Mouse (Mus musculus): Measurements from ENCODE around the gene Prom2.
A peak's percentile ranks its signal among the peaks of the same experiment; 100 is the strongest.

Prom2 gene

DNA sequence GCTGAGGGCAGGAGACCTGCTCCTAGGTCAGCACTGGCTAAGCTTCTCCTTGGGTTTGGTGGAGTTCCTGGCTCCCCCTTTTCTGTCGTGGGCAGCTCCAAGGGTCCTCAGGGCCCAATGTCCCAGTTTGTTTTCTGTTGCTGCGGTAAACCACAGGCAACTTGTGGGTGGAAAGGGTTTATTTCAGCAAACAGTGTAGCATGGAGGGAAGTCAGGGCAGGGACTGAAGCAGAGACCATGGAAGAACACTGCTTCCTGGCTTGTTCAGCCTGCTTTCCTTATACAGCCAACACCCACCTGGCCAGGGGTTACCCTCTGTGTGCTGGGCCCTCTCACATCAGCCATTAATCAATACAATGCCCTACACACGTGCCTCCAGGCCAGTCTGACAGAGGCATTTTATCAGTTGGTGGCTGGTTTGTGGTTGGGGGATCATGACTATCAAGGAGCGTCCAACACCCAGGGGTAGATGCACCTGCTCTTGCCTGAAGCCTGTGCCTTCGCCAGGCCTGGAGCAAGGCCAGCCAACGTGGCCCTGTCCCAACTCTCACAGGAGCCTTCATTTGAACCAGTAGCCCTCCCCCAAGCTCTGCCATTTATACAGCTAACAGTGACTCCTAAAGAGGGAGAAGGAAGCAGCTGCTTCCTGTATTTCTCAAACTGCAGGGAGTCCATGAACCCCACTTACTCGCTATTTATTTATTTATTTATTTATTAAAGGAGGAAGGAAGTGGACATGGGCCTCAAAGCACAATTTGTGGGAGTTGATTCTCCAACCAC is 17.1 kb downstream of the Prom2 start:
- DNase-seq = no peak

DNA sequence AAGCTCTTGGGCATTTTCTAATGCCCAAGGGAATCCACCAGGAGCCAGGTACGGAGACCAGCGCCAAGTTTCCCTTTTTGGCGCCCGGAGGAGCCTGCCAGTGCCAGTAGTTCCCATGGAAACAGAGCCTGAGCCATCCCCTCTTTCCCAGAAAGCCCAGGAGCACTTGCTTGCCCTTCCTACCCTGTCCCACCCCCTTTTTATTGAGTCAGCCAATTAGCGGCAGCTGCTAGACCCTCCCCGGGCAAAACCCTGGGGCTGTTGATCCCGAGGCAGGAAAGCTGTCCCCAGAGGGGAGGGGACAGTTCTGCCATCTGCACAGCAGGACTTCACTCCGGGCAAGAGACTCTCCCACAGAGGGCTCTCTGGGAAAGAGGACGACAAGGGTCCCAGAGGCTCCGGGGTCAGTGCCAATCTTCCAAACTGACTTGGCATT is 19.2 kb downstream of the Prom2 start, which contains the start of gene Kcnip3:
Gene Kcnip3 (minus strand): TSS at position 89 of the 436 bp plus-strand sequence.
- DNase-seq = no peak

DNA sequence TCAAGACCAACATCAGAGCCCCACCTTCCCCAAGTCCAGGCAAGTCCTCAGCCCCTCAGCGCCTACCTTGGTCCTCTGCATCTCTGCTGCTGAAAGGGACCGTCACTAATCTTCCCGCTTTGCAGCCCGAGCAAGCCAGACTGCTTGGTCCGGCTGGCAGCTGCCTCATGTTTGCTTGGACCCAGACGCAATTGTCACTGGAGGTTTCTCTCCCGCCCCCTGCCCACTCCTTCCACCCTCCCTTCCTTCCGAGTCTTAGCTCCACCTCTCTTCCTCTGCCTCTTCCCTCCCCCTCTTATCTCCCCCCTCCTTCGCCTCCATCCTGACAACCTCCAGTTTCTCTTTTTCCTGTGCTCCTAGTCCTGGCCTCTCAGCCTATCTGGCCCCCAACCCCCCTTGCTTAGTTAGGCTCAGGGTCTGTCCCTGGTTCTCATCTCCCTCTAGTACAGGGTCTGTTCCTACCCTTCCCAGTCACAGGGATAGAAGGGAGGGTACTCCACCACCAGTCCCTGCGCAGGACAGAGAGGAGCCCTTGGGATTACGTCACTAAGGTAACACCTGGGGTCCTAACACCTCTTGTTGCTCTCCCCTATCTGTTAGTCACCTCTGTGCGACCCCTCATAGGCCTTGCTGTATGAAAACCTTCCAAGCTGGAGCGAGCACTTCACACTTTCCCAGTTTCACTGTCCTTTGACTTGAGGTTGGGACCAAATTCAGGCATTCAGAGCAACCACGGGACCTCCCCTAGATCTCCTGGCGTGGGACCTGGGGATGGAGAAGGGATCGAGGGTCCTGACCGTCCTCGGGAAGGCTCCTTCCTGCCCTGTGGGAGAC is 19.9 kb downstream of the Prom2 start:
- DNase-seq = no peak

DNA sequence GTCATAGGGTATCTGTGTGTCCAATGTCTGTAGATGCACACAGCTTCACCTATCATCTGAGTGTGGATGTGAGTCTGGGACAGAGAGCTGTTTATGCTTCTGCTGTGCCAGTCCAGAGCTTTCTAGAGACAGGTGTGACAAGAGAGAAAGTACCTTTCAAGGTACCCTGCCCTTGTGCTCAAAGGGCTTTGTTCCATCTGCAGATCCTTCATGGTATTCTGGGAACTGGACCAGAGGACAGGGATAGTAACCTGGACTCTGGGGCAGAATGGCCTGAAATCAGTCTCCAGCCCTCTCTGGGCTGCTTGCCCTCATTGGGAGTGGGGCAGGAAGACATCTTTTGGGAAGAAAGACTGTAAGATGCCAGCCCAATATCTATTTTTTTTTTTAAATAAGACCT is 21.1 kb downstream of the Prom2 start:
- DNase-seq = no peak

DNA sequence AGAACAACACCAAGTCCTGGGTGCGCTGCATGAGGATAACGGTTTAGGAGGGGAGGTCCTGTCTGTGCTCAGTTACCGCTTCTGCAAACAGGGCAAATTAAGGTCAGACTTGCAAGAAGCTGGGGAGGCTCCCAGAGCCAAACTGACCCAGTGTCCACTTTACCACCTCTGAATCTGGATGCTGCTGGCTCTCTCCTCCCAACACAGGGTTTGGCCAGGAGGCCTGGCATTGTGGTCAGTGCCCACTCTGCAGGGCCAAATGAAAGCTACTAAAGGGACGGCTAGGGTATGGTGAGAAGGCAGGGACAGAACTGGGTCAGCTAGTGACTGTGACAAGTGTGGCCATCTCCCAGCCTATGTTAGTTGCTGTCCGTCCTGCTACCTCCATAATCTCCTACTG is 22.0 kb downstream of the Prom2 start:
- no peak for DNase-seq

DNA sequence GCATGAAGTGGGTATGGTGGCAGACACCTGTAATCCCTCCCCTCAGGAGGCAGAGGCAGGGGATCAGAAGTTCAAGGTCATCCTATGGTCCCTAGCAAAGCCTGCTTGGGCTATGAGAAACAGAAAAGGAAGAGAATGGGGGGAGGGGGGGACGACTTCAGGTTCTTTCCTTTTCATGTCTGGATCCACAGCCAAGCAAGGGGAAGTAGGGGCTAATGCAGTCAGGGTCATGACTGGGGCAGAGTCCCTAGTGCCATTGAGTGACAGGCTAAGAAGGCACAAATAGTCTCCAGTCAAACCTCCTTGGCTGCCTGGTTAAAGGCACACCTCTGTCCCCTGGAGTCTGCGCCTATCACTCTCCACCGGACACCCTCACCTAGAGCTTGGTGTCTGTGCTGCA is 22.4 kb downstream of the Prom2 start:
- no peak for DNase-seq

DNA sequence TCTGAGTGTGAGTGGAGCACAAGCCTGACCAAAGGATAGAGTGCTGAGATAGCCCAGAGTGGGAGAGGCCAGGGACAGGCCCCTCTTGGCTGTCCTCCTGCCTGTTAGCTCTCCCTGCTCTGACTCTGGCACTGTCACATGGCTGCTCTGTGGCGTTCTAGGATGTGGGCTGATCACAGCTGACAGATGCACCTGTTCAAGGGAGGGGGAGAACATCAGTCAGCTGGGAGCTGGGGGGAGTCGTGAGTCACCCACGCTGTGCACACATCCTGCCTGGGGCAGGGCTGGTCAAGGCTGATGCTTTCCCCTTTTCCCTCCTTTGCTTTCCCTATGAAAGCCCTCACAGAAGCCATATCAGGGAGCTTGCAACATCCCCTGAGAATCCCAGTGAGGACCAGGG is 23.0 kb downstream of the Prom2 start:
- DNase-seq = no peak

DNA sequence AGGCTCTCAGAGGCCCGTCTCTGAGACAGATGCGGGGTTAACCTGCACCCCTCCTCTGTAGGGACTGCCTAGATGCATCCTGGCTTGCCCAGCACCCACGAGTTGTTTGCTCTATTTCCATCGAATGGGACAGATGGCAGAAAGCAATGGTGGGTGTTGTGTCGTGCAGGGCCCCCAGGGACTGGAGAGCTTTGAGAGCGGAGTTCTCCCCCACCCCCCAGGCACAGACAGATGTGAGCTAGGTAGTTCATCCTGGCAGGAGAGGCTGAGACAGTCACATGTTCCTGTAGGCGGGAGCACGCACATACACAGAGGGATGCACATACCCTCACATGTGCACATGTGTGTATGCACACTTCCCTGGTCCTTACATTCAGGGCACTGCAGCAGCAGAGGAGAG is 24.2 kb downstream of the Prom2 start:
- no peak for DNase-seq

DNA sequence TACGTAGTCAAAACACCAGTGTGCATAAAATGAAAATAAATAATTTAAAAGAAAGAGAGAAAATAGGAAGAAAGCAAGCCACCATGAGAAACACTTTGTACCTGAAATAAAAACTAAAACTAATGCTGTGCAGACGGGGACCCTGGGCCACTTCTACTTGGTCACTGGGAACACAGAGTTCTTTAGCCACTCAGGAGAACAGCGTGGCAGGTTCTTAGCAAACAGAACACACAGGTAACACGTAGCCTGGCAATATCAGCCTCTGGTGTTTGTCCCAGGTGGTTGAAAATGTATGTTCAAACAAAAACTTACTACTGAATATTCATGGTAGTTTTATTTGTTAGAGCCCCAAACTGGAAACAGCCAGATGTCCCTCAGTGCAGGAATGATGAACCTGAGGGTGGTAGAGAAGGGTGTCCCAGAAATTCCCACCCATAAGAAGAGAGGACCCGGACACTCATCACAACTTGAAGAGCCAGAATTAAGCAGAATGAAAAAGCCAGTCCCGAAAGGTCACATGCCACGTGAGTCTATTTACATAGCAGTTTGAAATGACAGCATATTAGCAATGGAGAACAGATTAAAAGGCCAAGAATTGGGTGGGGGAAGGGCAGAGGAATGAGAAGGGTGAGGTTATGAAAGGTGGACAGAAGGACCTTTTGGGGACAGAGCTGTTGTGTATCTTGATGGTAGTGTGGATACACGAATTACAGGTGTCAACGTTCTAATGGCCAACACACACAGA is 26.7 kb downstream of the Prom2 start:
- no peak for DNase-seq

DNA sequence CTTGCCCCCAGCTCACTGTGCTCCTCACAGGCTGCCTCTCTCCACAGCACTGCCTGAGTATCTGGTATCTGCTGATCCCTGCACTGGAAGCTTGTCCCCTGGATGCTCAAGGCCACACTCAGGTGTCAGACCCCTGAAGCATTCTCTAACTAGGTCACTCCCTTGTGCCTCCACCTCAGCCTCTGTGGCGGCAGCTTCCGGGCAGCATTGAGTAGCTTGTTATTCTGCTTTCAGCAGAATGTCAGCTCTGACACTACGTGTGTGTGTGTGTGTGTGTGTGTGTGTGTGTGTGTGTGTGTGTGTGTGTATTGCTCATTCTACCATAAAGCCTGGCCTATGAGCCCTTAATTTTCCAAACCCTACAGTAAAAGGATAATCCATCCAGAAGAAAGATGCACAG is 28.0 kb downstream of the Prom2 start:
- no peak for DNase-seq

DNA sequence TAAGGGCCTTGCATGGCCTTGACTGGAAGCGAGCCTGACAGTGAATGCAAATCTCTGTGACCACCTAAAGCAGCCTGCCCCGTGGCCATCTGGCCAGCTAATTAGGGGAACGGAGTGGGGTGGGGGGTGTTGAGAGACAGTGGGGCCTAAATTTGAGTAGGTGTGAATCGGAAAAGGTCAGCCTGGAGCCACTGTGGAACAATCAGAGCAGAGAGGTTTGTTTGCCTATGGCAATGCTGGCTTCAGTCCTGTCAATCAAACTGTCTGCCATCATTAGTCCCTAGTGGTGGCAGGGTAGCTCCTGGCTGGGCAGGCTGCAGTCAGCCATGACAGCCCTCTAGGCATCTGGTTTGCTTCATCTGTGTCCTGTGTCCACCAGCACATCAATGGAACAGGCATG is 29.8 kb downstream of the Prom2 start:
- DNase-seq = no peak

DNA sequence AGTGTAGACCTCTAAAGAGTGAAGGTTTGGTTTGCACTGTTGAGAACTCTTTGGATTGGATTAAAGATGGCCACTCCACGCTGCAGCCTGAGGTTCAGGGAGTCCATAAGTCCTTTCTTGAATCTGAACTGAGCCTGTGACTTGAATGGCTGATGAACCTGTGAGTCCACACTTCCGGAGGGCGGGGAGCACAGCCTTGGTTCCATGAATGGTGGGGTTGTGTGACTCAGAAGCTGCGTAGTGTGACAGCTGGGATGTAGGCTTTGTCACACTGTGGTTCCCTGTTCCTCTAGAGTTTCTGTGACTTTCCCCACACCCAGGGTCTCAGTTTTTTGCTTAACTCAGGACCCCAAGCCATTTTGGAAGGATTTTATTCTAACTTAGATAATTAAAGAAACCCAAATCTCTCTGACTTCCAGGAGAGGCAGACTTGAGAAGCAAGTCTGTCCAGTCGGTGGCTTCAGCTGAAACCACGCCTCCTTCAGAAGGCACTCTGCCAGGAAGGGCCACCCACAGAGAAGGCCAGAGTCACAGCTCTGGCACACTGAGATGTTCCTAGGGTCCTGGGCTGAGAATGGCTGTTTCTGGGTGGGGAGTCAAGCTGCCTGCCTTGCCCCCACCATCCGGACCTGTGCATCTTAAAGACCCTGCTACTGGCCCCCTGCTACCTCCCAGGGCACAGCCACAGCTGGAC is 33.2 kb downstream of the Prom2 start:
- DNase-seq = peak; percentile 19

DNA sequence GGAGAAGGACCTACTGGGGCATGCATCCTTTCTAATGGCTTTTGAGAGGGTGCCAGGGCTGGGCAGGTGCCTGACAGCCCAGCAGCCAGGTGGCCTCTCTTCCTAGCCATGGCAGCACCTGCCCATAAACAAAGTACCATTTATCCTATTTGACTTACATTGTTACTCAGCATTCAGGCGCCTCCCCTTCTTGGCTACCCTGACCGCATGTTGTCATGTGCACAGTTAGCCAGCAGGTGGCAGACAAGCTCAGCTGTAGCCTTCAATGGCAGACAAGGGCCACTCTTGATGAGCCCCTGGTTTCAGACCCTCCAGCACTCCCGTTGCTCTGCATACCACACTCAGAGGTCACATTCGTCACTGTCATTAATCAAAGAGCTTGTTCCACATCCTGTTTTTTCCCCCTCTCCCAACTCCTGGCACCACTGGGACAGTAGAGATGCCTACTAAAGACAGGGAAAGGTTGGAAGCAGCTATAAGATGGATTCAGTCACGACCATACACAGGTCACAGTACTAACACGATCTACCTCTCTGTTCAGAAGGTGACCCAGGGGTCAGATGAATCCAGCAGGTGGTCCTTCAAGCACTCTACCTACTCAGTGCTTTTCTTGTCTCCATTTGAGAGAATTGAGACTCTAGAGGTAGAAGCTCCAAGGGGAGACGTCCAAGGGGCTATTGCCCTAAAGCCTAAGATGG is 34.0 kb downstream of the Prom2 start:
- DNase-seq = peak; percentile 84

DNA sequence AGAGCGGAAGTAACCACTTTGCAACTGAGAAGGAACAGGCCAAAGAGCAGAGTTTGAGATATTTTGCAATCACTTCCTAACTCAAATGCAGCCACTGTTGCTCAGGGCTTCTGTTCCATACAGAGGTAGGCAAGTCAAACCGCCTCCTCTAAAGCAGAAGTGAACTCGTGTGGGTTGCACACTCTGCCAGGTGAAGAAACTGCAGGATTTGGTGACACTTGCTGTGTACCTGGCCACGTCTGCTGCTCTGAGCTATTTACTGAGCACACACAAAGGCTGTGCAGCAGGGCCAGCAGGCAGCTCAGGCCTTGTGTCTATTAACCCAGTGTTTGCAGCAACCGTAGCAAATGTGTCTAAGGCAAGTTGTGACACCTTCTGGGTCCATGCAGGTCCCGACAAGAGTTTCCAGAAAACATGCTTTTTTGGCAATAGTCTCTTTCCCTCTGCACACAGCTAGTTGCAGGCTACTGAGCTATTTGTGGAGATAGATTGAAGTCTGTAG is 35.1 kb downstream of the Prom2 start:
- no peak for DNase-seq

DNA sequence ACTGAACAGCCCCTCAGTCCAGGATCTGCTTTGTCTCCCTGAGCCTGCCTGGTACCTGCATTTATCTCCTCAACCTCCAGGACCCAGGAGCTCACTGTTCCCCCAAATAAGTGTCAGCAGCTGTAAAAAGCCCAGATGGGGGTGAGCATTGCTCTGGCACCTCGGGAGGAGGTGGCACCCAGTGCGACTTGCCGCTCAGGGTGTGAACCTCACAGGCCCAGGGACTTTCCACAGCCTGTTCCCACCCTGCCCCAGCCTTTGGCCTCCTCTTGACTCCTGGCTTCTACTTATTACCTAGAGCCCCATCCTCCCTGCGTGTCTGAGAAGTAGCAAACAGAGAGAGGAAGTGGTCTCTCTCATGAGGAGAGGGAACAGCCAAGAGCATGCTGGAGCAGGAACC is 36.1 kb downstream of the Prom2 start:
- no peak for DNase-seq

DNA sequence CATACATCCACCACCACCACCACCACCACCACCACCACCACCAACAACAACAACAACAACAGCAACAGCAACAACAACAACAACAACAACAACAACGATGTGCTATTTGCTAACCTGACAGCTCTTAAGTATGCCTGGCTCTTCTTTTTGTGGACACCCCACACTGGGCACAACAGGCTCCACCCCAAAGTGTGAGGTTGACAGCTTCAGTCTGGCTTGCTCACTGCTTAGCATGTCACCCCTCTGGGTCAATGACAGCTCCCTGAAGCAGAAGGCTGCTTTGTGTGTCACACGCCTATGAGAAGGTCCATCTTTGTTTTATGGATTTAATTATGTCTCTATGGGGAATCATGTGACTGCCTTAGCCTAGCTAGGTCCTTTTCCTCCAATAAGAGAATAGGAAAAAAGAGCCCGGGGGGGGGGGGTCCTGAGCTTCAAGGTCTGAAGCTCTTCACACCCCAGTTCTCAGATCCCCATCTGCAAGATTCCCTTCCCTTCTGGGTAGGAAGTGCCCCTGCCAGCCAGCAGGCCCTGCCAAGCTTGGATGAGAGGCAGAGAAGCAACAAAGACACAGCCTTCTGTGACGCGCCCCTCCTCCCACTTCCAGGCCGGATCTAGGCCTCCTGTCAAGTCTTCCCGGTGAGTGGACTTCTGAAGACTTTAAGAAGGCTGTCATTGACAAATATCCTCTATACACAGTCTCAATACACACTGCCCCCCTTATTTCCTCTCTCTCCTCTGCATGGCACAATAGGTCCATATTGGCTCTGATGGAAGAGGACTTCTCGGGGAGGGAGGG is 37.3 kb downstream of the Prom2 start:
- DNase-seq = no peak

DNA sequence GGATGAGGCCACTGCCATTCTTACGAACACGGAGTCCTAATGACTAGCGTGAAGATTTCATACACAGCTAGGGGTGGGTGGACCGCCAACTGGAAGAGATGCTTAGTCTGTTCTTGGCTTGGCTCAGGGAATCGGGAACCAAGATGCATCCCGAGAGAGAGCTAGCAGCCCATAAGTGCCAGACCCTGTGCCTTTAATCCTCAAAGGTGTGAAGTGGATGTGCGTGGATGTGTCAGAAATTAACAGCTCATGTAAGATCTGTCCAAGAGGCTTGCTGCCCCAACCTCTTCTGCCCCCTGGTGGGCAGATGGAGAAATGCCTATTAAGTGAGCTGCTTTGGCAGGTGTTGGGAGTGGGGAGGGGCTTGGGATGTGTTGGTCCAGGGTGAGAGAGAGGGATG is 40.2 kb downstream of the Prom2 start:
- DNase-seq = peak; percentile 72

DNA sequence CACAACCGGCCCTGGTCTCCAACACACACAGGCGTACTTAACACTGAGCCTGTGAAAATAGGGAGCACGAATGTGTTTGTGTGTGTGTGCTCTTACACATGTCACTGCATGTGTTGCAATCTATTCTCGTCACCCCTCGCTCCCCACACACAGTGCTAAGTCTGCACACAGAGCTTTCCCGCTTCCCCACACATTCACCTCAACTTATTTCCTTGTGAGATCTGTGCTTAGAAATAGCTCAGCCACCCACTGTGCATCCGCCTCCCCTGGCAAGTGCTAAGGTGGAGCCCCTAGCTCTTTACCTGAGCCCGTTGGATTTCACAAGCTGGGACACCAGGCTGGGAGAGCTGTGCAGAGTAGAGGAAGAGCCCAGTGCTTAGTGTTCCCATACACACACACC is 42.5 kb downstream of the Prom2 start:
- DNase-seq = no peak

DNA sequence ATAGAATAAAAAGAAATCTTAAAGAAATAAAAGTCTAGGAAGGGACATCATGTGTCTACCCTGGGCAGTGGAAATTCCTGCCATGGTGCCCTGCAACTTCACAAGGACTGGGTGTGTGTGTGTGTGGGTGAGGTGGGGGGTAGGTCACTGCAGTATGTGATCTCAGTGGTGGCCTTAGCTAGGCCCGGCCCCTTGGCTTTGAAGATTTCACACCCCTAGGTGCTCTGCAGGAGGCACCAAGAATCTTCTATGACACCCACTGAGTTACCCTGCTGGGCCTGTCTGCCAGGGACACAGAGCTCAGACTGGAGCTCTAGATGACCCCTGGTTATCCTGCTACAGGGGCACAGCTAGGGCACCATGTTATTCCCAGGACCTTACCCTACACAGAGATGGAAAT is 44.9 kb downstream of the Prom2 start:
- no peak for DNase-seq

DNA sequence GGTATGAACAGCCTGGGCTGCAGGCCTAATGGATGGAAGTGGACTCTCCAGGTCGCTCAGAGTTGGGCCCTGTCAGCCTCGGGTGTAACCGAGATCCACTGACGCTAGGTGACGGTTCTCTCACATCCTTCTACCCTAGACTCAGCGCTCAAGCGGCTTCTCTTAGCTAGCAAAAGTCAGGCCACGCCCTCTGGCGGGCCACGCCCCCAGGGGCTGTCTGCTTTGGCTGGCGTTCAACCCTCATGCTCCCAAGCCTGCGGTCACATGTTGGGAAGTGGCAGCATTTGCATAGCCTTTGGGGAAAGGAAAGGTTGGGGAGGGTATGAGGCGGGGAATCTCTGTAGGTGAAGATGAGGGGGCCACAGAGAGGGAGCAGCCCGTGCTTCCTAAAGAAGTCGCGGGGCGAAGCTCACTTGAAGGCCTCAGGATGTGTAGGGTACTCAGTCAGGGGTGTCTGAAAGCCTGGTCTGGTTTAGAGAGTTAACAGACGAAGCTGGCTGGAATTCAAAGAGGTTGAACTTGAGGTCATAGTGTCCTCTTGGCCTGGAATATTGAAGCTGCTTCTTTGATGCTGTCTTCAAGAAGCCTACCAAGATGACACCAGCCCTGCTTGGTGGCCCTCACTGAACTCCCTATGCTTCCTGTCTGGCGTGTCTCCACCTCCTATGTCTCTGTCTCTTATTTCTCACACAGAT is 56.6 kb downstream of the Prom2 start:
- DNase-seq = peak; percentile 84

DNA sequence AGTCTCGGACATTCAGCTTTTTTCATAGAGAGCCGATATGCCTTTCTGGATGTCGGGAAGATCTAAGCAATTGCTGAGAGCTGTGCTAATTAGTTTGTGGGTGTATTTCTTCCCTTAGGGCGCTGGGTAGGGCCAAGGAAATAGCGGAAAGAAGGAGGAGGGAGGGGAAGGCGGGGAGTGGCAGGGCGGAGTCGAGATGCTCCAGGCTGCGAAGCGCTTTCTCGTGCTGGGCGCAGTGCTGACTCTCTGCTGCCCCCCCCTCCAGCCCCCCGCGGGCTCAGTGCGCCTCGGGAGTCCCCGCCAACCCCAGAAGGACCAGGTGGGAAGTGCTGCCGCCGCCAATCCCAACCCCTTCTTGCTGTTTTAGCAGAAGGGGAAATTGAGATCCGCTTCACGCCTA is 58.3 kb downstream of the Prom2 start:
- peak; percentile 20 for DNase-seq
